21 mouse cellular contexts compared by ENCODE assay signal in the genomic region with DNA sequence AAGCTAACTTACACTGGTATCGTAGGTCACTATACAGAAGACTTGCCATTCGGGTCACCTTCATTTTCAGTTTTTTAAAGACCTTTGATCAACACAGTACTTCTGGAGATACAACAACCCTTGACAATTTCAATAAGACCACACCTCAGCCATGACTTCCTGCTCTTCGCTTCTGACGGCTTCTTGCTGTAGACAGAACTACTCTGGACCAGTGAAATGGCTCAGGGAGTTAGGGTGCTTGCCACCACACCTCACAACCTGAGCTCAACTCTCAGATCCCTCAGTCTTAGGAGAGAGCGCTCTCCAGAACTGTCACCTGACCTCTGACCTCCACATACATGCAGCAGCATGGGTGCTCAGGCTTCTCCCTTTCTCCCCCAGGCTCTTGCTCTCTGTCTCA. TPM values are rescaled to one million over a fixed set of nuclear protein-coding genes. Genes with fewer than 3 reads are reported as not detected.
DNase-seq lines count a peak whose midpoint lies in the region; ATAC-seq lines count a peak whose summit lies in the region.
"Had no signal": no experiment of that assay in that cellular context is flagged by ENCODE, and none has a peak within 500 bp of the region (broad histone marks: within the 10 kb centered on the region; RNA-seq: fewer than 3 reads in every experiment).

No protein-coding gene starts in this region.

- no peaks in the 10 kb centered on the region for H3K9me3 ChIP-seq in liver, embryonic 12.5 days (replicated peaks)
- H3K9me3 ChIP-seq: embryonic facial prominence, embryonic 10.5 days; G1E; heart, embryonic 15.5 days; hindbrain, embryonic 10.5 days had no signal

- H3K4me3 ChIP-seq in liver, embryonic 12.5 days: no peak overlapping the region
- H3K4me3 ChIP-seq: embryonic facial prominence, embryonic 10.5 days; gastrocnemius, adult 2 months; heart, embryonic 15.5 days; hindbrain, embryonic 10.5 days had no signal

- ATAC-seq in neutrophil, adult 5-6 weeks (ENCODE audit: extremely low read depth, insufficient number of reproducible peaks, low FRiP score, poor library complexity, severe bottlenecking): 0 out of 2 replicates have a peak, but pooled peaks have one; percentile 26
- ATAC-seq in liver, embryonic 12.5 days: no peak
- ATAC-seq: forebrain, embryonic 14.5 days had no signal

- intact Hi-C loops in heart, postnatal 14 days (cut with DNase I): no loop called here

- 72% methylated on average over 5 of the region's 5 CpGs for WGBS in liver, embryonic 12.5 days (ENCODE audit: insufficient replicate concordance)

- peak; percentile 40 for DNase-seq in heart, adult 11 months
- no peak for DNase-seq in heart, postnatal 14 days
- DNase-seq in thymus, postnatal 0 days (ENCODE audit: low spot score): peak; percentile 12
- no peak for DNase-seq in thymus, postnatal 4 days
- DNase-seq in T-cell, adult 2 months (ENCODE audit: low spot score): peak; percentile 65
- DNase-seq in testis, postnatal 10 days (ENCODE audit: low spot score): no peak
- DNase-seq: adrenal gland, postnatal 14 days; B cell, adult 2 months; cerebellum, adult 18-20 months; cerebellum, adult 9-11 months; gastrocnemius, adult 2 months; gastrocnemius, postnatal 25 days had no signal

- H3K36me3 ChIP-seq in liver, embryonic 12.5 days: no peaks in the 10 kb centered on the region
- H3K36me3 ChIP-seq: embryonic facial prominence, embryonic 10.5 days; G1E; heart, embryonic 15.5 days; hindbrain, embryonic 10.5 days had no signal

- H3K9ac ChIP-seq in liver, embryonic 12.5 days: no peak overlapping the region
- H3K9ac ChIP-seq: heart, embryonic 15.5 days; hindbrain, embryonic 14.5 days had no signal

- no peak overlapping the region for H3K4me2 ChIP-seq in liver, embryonic 12.5 days
- H3K4me2 ChIP-seq: heart, embryonic 11.5 days; heart, embryonic 15.5 days; hindbrain, embryonic 14.5 days had no signal

- no peak overlapping the region for H3K27ac ChIP-seq in liver, embryonic 12.5 days
- H3K27ac ChIP-seq: embryonic facial prominence, embryonic 10.5 days; gastrocnemius, adult 2 months; heart, embryonic 15.5 days; hindbrain, embryonic 10.5 days; hindbrain, embryonic 14.5 days had no signal

- no peaks in the 10 kb centered on the region for H3K27me3 ChIP-seq in liver, embryonic 12.5 days (replicated peaks)
- H3K27me3 ChIP-seq: heart, embryonic 15.5 days had no signal

- H3K4me1 ChIP-seq in liver, embryonic 12.5 days: 0 out of 2 replicates have a peak, but pooled peaks cover 4% of the 10 kb centered on the region

RNA-seq across cellular contexts. Expression of gene Mrtfa, which starts 59.4 kb away (rescaled TPM):
- 10 to 100 TPM; 12.3 to 13.9 TPM for total RNA-seq in heart, postnatal 14 days (2021)
- polyA plus RNA-seq in thymus, postnatal 0 days (2015; fragmentation: Nextera tagmentation; extraction: Ambion mirVana): 17.3 and 19.0 TPM in 2 replicates
- total RNA-seq in neutrophil, adult 5-6 weeks (2017): 59.9 and 68.9 TPM in 2 replicates
- polyA plus RNA-seq in liver, embryonic 12.5 days (2016; fragmentation: Nextera tagmentation; extraction: Ambion mirVana): 8.0 and 8.7 TPM in 2 replicates

Comparison
In these comparisons a context has a peak if more than half of its experiments do, and no peak if none do; other contexts are left out.
1. DNase-seq: peak in heart, adult 11 months (single experiment), thymus, postnatal 0 days (single experiment) and T-cell, adult 2 months (single experiment); none in heart, postnatal 14 days (0 of 2), thymus, postnatal 4 days (single experiment) and testis, postnatal 10 days (single experiment).